Mouse (Mus musculus): ENCODE data around the gene Klhl24.
"Not testable (repeated sequence)": the region's sequence is repeated elsewhere in the genome, so short reads cannot be mapped to it uniquely, and the experiment has no call there.

Gene Klhl24

DNA sequence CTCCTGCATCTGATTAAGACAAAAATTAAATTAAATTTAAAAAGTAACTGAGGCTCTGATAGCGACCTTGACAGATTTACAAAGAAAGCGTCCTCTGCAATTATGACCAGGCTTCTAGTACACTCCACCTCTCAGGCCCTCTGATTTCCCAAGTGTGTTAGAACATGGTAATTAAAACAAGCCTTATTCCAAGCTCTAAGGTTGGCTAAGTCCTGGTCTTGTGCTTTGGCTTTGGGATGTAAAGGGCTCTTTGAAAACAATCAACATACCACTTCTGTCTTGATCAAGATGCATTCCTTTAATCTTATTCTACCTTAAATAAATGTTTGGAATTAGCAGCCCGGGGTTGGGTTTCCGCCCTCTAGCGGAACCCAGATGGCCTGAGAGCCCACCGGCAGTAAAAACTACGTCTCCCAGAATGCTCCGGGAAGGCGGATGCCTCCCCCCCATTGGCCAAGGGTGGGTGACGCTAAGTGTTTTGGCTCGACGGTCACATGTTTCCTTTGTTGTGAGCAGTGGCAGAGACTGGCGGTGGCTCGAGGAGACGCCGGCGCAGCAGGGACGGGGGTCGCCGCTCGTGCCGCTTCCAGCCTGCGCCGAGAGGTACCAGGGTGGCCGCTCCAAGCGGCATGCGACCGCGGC lies at the start of gene Klhl24:
Gene Klhl24, plus strand, starts transcription at position 474 of the 642 bp plus-strand sequence.
- peak; percentile 88 to 95 for DNase-seq

DNA sequence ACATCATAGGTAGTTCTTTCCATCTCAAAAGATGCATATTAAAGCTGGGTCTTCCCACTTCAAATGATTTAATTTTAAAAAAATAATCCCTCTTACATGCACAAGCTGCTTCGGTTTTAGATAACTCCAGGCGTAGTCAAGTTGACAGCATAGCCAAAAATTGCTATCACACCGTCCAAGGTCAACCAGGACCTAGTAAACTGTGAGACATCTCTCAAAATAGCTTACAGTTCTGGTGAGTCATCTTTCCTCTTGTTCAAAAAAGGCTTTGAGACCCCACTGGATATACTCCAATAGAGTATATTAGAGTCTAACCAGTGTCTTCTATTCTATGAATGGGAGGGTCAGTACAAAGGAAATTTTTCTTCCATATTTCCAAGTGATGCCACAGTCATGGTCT lies 44.7 kb upstream of the Klhl24 start:
- DNase-seq: no peak

DNA sequence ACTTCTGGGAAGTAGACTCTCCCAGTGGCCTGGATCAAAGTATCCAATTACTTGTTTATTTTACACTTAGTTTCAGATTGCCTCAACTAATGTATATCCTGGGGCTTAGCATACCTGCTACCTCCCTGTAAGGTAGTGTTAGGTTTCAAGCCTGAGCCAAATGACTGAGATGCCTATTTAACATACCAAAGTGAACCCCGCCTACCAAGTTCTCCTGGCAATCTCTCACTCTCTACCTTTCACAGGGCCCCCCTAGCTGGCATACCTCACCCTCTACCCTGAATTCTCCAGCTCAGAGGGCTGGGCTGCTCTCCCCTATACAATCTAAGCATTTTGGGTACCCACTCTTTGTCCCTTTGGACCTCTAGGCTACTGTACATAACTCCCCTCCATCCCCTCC lies 24.6 kb upstream of the Klhl24 start:
- DNase-seq: no peak

DNA sequence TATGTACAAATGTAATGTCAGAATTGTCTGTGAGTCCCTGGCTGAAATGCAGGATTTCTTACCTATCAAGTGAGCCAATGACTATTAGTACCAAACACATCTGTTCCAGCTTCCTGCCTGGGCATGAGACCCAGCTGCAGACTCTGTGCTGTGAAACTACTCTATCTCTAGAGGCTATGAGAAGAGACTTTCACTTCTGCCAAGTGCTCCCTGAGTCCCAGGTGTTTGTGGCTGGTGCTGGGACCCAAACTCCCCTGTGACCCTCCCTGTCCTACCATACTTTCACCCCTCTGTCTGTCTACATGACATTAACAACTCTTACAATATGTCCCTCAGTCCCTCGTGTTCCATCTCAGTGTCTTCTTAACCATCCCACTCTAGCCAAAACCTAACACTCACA lies 20.7 kb upstream of the Klhl24 start:
- DNase-seq: no peak

DNA sequence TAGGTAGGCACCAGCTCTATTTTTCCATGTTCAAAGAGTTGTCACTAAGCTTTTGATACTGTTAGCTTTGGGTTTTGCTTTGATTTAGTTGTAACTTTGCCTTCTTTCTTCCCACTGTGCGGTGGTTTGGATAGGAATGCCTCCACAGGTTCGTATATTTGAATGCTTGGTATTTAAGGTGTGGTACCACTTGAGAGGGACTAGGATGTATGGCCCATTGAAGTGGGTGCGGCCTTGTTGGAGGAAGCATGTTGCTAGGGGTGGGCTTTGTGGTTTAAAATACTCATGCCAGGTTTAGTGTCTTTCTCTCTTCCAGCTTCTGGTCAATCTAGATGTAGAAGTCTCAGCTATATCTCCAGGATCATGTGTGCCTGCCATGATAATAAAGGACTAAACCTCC lies 17.1 kb upstream of the Klhl24 start:
- DNase-seq: no peak

DNA sequence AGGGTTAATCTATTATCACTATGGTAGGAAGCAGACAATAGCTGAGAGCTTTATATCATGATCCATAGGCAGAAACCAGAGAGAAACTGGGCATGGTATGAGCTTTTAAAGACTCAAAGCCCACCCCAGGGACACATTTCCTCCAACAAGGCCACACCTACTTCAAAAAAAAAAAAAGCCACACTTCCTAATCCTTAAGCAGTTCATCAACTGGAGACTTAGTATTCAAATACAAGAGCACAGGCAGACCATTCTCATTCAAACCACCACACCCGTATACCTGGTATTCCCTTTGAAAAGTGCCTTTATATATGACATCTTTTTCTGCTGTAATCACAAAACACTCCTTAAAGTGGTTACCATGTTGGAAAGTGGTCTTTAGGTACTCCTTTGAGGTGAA lies 12.7 kb upstream of the Klhl24 start:
- DNase-seq: no peak

DNA sequence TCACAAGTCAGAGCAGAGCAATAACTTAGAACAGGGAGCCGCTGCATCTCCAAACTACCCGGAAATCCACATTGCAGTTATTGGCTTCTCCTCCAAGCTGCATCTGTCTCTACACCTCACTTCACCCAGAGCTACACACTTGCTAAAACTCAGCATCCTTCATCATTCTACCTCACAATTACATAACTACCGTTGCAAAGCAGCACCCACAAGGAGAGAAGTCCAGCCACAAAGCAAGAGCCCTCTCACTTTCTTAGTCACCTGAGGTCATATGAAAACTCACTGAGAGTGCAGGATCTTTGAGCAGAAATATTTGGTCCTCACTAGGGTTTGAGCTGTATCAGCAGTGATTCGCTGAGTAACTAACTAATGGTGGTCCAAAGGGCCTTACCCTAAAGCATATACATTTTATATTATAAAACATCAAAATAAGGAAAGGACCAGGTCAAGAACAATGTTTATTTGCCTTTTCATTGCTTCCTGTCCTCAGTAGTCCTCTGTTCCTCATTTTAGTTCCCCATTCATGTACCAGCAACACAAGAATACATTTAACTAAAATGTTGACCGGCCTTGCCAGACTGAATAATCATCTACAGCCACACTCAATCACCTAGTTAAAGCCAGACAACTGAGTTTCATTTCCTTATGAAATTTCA lies 12.0 kb upstream of the Klhl24 start:
- no peak for DNase-seq

DNA sequence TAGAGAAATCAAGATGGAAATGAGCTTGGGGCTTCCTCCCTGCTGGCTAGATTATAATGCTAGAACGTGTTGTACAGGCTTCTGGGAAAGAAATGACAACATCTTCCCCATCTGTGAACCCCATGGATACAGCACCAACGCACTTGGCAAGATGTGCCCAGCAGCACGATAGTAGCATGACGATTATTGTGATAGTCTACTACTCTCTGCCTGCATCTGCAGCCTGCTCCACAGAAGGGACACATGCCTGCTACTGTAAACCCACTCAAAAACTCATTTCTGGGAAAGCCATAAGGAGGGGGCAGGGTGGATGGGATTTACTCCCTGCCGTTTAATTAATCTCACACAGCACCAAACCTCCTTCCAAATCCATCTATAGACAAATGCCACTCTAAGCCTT lies 10.4 kb upstream of the Klhl24 start:
- no peak for DNase-seq

DNA sequence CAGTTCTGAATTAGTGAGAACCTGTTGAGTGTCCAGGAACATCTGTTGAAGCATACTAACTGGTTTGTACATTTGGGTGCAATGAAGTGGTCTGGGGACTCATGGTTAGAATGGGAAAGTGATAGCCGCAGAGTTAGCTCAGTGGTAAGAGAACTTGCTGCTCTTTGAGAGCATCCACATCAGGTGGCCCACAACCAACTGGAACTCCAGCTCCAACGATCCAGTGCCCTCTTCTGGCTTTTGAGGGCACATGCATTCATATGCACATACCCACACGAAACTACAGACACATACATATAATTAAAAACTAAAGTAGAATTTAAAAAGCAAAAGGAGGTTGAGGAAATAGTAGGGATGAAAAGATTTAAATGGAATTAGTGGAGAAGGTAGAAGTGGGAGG lies 7.7 kb upstream of the Klhl24 start:
- no peak for DNase-seq

DNA sequence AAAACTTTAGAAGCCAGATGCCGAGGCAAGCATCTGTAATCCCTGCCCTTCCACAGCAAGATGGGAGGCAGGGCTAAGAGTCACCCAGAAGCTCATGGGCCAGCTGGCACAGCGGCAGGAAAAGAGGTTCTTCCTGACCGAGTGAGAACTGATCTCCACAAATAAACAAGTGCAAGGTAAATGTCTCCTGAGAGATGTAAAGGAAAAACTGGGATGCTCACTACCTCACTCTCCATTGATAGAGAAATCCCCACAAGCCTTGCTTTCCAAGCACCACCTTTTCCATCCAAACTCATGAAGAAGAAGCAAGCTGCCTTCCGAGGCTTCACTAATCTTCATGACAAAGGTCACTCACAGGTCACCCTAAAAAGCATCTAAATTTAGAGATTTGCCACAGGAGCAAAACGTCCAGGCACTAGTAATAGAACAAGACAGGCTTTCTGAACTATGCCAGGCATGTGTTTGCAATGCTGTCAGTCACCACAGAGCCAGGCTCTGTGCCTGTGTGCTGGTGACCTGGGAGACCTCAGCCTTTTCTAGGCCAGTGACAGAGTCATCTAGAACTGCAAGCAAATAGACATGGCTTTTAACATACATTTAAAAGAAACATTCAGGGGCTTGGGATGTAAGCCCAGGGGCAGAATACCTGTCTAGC lies 6.3 kb upstream of the Klhl24 start:
- DNase-seq: no peak

DNA sequence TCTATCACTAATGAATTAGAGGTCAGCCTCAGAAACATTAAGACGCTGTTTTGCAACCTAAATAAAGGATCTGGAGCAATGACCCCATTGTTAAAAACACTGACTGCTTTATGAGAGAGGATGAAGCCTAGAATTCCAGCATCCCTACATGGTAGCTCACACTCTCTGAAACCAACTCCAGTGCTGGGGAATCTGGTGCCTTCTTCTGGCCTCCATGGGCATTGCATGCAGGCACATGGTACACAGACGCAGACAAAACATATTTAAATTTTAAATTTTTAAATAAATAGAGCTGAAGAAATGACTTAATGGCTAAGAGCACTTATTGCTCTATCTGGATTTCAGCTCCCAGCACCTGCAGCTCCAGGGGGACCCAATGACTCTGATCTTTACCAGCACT lies 1.4 kb upstream of the Klhl24 start:
- no peak for DNase-seq

DNA sequence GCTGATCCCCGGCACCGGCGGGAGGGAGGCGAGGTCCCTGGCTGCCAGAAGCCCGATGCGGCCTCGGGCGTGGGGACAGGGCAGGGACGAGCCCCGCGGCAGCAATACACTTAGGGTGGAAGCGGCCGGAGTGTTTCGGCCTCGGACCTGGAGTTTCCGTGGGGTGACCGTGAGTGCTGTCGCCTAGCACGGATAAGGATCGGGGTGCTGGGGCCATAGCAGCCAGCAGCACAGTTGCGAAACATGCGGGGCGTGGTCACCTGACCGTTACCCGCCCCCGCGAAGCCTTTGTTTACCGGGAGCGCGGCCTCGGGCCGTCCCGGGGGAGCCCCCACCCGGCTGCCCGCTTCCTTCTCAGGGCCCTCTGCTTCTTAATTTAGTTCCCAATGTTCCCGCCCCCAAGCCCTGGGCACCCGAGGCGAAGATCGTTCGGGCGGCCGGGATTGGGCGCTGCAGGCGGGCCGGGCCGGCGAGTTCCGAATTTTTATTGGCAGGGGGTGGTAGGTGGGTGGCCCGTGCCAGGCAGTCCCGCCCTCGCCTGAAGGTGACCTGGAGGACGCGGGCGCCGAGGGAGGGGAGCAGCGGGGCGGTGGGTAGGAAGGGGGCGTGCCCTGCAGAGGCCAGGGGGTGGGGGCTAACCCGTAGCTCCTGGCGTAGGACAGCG lies 501 bp downstream of the Klhl24 start:
- DNase-seq: peak; percentile 92 to 95

DNA sequence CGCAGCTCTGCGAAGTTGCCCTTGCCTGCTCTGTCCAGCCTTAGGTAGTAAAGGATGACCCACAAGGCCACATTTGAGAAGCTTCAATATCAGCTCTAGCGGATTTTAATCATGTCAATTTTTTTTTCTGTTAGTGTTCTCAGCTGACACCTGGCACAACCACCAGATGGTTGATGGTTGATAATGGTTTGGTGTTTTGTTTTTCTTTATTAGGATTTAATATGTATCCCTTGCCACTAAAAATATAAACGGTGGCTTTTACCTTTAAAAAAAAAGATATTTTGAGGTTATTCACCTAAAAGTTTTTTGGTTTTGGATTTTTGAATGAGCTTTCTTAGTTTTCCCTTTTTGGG lies 1.0 kb downstream of the Klhl24 start:
- no peak for DNase-seq

DNA sequence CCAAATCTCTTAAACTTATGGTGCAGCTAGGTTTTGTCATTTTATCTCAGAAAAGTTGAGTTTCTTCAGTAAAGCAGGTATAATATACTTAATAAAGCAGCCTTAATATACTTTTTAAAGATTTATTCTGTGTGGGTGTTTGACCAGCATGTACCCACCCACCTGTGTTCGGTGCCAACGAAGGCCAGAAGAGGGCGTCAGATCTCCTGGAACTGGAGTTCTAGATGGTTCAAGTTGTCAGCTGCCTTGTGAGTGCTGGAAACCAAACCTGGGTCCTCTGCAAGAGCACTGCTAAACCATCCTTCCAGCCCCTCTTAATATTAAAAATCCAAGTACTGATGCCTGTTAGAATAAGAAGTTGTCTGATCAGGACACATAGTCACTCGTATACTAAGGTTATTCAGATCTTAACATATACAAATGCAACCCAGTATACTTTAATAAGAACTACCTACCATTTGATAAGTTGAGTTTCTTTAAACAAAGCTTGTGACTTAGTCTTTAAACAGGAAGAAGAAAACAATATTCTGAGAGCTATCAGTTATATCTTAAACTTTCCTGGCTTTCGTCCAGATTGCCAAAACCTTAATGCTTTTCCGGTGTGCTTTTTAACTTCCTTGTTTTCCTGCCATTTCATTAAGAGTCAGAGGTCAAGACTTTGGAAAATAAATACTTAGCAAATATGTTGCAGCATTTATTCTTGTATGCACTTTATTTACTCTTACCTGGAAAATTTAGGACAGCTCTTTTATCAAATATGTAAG lies 1.7 kb downstream of the Klhl24 start:
- no peak for DNase-seq

DNA sequence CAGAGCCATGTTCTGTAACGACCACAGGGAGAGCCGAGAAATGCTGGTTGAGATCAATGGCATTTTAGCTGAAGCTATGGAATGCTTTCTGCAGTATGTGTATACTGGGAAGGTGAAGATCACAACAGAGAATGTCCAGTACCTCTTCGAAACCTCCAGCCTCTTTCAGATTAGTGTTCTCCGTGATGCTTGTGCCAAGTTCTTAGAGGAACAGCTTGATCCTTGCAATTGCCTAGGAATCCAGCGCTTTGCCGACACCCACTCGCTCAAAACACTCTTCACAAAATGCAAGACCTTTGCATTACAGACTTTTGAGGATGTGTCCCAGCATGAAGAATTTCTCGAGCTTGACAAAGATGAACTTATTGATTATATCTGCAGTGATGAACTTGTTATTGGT lies 9.7 kb downstream of the Klhl24 start:
- no peak for DNase-seq

DNA sequence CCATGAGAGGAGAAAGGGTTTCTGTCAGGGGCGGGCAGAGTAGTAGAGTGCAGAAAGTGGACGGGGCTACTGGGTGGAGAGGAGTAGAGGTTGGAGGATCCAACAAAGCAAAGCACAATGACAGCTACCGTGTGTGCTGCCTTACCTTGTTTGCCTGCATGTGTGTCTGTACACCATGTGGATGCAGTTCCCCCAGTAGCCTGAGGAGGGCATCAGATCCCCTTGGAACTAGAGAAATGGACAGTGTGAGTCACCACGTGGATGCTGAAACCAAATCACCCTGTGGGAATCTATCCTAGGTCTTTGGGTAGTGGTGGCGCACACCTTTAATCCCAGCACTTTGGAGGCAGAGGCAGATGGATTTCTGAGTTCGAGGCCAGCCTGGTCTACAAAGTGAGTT lies 11.6 kb downstream of the Klhl24 start:
- no peak for DNase-seq

DNA sequence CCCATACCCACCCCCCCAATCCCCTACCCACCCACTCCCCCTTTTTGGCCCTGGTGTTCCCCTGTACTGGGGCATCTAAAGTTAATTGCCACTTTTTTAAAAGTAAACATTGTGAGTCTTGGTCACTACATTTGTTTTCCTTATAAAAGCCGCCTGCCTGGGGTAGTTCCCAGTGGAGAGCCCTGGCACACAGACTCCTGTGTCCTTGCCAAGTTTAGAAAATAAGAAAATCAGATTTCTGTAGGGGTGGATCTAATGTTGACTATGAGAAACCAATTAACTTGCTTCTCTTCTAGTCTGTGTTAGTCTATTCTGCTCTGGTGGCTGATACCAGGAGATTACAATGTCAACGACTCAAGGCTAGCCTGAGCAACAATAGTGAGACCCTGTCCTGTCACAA lies 15.3 kb downstream of the Klhl24 start:
- no peak for DNase-seq

DNA sequence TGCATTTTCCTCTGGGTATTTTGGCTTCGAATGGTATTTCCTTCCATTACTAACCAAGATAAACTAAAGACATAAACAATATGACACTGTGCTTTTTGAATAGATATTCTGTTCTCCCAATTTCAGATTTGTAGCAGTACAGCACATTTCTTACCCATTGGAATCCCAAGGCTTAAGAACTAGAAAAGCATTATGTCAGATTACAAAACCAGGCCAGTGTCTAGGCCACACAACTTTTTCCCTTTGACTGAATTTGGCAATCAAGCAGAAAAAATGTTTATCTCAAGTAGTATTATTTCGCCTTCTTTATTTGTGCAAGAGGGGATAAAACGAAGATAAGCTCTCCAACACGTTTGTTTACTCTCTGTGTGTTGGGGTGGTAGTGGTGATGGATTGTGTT lies 18.7 kb downstream of the Klhl24 start:
- no peak for DNase-seq

DNA sequence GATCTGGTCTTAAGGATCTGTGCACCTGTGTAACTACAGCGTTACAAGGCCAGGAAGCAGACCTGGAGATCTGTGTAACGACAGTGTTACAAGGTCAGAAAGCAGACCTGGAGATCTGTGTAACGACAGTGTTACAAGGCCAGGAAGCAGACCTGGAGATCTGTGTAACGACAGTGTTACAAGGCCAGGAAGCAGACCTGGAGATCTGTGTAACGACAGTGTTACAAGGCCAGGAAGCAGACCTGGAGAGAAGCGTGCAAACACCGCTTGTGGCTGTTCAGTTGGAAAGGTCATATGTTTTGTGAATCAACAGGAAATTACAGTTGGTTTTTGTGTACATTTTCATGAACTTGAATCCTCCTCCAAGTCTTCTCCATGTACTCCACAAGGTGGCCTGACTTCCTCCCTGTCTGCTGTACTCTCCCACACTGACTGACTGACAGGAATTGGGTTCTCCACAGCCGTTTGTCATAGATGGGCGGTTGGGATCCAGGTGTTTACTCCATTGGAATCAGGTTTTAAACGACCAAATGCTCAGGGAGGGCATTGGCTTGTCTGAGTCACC lies 29.1 kb downstream of the Klhl24 start:
- not testable (repeated sequence) for DNase-seq

DNA sequence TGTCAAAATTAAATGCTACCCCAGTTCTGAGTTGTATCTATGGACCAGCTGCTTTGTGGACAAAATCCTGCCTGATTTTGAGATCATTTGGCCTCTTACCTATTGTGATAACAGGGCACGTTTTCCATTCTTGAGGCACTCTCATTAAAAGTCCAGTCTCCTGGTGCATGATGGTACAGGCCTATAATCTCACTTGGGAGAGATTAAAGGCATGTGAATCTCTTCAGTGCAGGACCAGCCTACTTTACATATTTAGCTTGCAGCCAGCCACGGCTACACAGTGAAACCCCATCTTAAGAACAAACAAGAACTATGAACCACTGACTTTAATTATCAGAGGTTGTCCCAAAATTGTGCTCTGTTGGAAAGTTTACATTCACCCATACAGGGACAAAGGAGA lies 33.1 kb downstream of the Klhl24 start:
- no peak for DNase-seq

DNA sequence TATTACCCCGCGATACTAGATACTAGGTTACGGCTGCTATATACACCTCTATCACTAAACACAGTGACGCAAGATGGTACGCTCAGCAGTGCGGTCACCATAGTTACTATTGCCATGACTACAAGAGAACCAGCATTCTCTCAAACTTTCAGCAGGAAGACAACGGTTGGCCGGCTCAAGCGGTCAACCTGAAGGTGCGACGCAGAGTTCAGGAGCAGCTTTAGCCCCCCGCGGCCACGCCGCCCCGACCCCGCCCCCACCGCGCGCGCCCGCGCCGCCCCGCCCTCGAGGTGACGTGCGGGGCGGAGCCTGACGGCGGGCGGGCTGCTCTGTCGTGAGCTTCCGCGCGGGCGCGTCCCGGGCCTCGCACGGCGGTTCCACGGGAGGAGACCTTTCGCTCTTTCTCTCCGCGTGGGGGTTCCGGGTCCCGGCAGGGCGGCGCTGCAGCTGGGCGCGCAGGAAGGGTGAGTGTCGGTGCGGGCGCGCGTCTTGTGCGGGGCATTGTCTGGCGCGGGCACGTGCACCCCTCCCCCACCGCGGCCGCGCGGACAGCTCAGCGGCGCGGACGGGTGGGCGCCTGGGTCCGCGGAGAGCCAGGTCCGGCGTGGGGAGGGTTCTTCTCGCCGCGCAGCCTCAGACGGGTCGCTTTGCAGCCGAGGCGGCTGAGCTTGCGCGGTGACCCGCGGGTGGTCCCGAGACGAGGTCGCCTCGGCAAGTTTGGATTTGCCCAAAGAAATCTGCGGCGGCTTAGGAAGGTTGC lies 43.6 kb downstream of the Klhl24 start, which contains the start of gene Yeats2:
Gene Yeats2, plus strand, starts transcription at position 292 of the 760 bp plus-strand sequence.
- DNase-seq: peak; percentile 83 to 87

DNA sequence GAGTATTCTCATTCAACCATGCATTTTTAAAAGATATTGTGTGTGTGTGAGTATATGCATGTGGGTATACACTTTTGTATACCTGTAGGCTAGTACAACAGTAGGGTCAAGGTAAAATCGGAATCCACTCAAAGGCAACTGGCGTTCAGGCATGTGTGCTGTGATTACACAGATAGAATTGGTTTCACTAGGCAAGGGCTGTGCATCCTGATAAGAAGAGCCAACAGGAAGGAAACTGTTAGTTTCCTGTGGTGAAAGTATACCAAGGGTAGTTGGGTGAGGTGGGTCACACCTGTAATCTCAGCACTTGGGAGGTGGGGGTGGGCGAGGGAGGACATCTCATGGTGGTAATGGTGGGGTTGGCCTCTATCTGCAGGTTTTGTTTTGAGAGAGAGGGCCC lies 47.2 kb downstream of the Klhl24 start:
- DNase-seq: no peak
